Comparison of ENCODE assay signal across 8 mouse cellular contexts in genomic region chrX:166344228-166345015, GRCm38 (mm10).
DNase-seq lines count a peak whose midpoint lies in the region; ATAC-seq lines count a peak whose summit lies in the region.

No protein-coding gene starts in this region.

- no peaks in the 10 kb centered on the region for H3K4me1 ChIP-seq in heart, embryonic 10.5 days
- H3K4me1 ChIP-seq in forebrain, embryonic 12.5 days = peaks cover 6% of the 10 kb centered on the region
- H3K4me1 ChIP-seq in neural tube, embryonic 12.5 days = no peaks in the 10 kb centered on the region

- no peaks in the 10 kb centered on the region for H3K9me3 ChIP-seq in heart, embryonic 10.5 days
- no peaks in the 10 kb centered on the region for H3K9me3 ChIP-seq in forebrain, embryonic 12.5 days
- no peaks in the 10 kb centered on the region for H3K9me3 ChIP-seq in neural tube, embryonic 12.5 days

- WGBS in heart, embryonic 10.5 days = 32% methylated on average over 10 of the region's 10 CpGs
- 25% methylated on average over 10 of the region's 10 CpGs for WGBS in forebrain, embryonic 12.5 days
- WGBS in neural tube, embryonic 12.5 days = 19% methylated on average over 10 of the region's 10 CpGs

- no peaks in the 10 kb centered on the region for H3K36me3 ChIP-seq in heart, embryonic 10.5 days
- H3K36me3 ChIP-seq in forebrain, embryonic 12.5 days (replicated peaks) = no peaks in the 10 kb centered on the region
- H3K36me3 ChIP-seq in neural tube, embryonic 12.5 days = no peaks in the 10 kb centered on the region

- H3K27ac ChIP-seq in heart, embryonic 10.5 days = no peak overlapping the region
- peak overlapping the region; percentile 92 for H3K27ac ChIP-seq in forebrain, embryonic 12.5 days
- peak overlapping the region; percentile 81 for H3K27ac ChIP-seq in neural tube, embryonic 12.5 days

- no peaks in the 10 kb centered on the region for H3K27me3 ChIP-seq in heart, embryonic 10.5 days (ENCODE audit: insufficient read depth, poor library complexity, severe bottlenecking)
- H3K27me3 ChIP-seq in forebrain, embryonic 12.5 days = peaks cover 11% of the 10 kb centered on the region
- no peaks in the 10 kb centered on the region for H3K27me3 ChIP-seq in neural tube, embryonic 12.5 days (replicated peaks)

- peak; percentile 94 for ATAC-seq in forebrain, embryonic 12.5 days (ENCODE audit: low FRiP score)
- peak; percentile 95 for ATAC-seq in neural tube, embryonic 12.5 days (ENCODE audit: low FRiP score, low read depth)
- ATAC-seq in megakaryocyte progenitor cell, adult 5-6 weeks (replicated peaks; ENCODE audit: poor library complexity) = no peak

- H3K4me3 ChIP-seq in heart, embryonic 10.5 days = peak overlapping the region; percentile 29; the same call in 1 of the 2 replicates
- peak overlapping the region; percentile 43 for H3K4me3 ChIP-seq in forebrain, embryonic 12.5 days (replicated peaks)
- peak overlapping the region; percentile 35 for H3K4me3 ChIP-seq in neural tube, embryonic 12.5 days

- peak overlapping the region; percentile 50 for H3K9ac ChIP-seq in forebrain, embryonic 12.5 days
- peak overlapping the region; percentile 54 for H3K9ac ChIP-seq in neural tube, embryonic 12.5 days

- DNase-seq in heart, embryonic 10.5 days (ENCODE audit: low spot score) = no peak
- no peak for DNase-seq in heart, adult 8-10 months (ENCODE audit: low spot score)
- DNase-seq in brain, embryonic 18.5 days (ENCODE audit: low read depth, low spot score) = peak; percentile 74
- peak; percentile 56 for DNase-seq in layer of hippocampus, adult 9-11 months
- DNase-seq in urinary bladder, postnatal 25 days (ENCODE audit: low spot score) = no peak

- peak overlapping the region; percentile 39 for H3K4me2 ChIP-seq in forebrain, embryonic 12.5 days
- H3K4me2 ChIP-seq in neural tube, embryonic 12.5 days (replicated peaks) = peak overlapping the region; percentile 57

Comparison
In these comparisons a context has a peak if more than half of its experiments do, and no peak if none do; other contexts are left out.
1. DNase-seq: peak in brain, embryonic 18.5 days (single experiment) and layer of hippocampus, adult 9-11 months (single experiment); none in heart, embryonic 10.5 days (single experiment), heart, adult 8-10 months (single experiment) and urinary bladder, postnatal 25 days (single experiment).
2. Peak in every context shown above with its lines, with median percentiles within 50 percentile points of each other: H3K4me3 ChIP-seq.